Mouse (Mus musculus) right cerebral cortex, postnatal 10 days (tissue): ENCODE measurements at regions not wholly inside any gene's neighbourhood (a gene's known extent, or its start where the extent isn't known, plus 50 kb on each side); places are given as distances from the start of the nearest gene placed in this dataset.

Experiments used
- DNase-seq, 2 experiments: peaks; one replicate each; pipeline ENCODE4 v3.0.0; 2021; ENCODE audit warnings: low spot score in 2 of 2

DNA sequence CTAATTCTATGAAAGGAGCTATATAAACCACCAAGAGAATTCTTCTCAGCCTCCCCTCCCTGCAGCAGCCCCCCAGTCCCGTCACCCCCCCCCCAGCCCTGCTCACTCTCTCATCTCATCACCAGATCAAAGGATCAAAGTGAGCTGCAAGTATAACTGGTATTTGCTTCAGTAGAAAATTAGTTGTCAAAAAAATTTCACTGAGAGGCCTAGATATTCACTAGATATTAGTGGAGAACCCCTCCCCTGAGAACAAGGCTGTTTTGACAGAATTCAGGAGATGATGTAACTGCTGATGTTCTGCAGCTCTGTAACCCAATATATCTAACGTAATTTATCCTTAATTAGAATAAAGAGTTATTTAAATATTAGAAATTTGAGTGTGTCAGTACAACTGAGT, 124.2 kb upstream of the Slitrk2 start:
- DNase-seq, result no peak

GRCm38 (mm10) chrX:66526842-66527623, 122.1 kb upstream of the Slitrk2 start:
- peak; percentile 20 to 23 for DNase-seq

DNA sequence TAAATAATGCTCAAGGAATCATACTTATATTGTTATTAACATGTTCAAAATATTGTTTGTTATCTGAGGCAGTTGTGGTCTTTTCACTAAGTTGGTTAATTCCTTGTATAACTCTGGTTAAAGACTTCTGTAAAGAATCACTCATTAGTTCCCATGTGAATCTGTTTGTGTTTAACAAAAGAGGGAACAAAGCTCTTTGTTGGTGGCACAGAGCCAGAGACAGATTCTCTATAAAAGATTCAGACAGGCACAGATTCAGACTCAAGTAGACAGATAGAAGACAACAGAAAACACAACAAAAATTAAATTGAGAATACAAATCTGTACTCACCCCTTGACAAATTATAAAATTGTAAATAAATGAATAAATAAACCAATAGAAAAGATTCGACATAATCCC, 120.2 kb upstream of the Slitrk2 start:
- no peak for DNase-seq

GRCm38 (mm10) chrX:66544002-66544520, 105.1 kb upstream of the Slitrk2 start:
- DNase-seq, result no peak

GRCm38 (mm10) chrX:66554539-66554938, 94.6 kb upstream of the Slitrk2 start:
- DNase-seq, result peak in 1 of 2 experiments; percentile 15
